Mouse (Mus musculus): ENCODE measurements around the gene Gm28048.

Gm28048 gene

GRCm38 (mm10) chr11:22799987-22800424 lies 181.9 kb downstream of the Gm28048 start:
- DNase-seq (ENCODE audit: low spot score) = no peak

- no peak for DNase-seq (ENCODE audit: low spot score)
Measured at GRCm38 (mm10) chr11:22798916-22799315, 183.0 kb downstream of the Gm28048 start.

- DNase-seq (ENCODE audit: low spot score) = no peak
Measured at GRCm38 (mm10) chr11:22794734-22795133, 187.2 kb downstream of the Gm28048 start.

GRCm38 (mm10) chr11:22793881-22794203 lies 188.0 kb downstream of the Gm28048 start:
- no peak for DNase-seq (ENCODE audit: low spot score)

- no peak for DNase-seq (ENCODE audit: low spot score)
Measured at GRCm38 (mm10) chr11:22793176-22793880, 188.6 kb downstream of the Gm28048 start.

GRCm38 (mm10) chr11:22792149-22792548 lies 189.7 kb downstream of the Gm28048 start:
- no peak for DNase-seq (ENCODE audit: low spot score)

GRCm38 (mm10) chr11:22791726-22792125 lies 190.2 kb downstream of the Gm28048 start:
- DNase-seq (ENCODE audit: low spot score) = no peak

- DNase-seq (ENCODE audit: low spot score) = no peak
Measured at GRCm38 (mm10) chr11:22787833-22788232, 194.1 kb downstream of the Gm28048 start.

Measured in ovary, postnatal 10 days (tissue).